Mouse (Mus musculus) monocyte, adult 2 months (primary cell): ENCODE data around the gene Utp15.

Experiments
- DNase-seq, 2 experiments: peaks; one replicate each; pipeline ENCODE4 v3.0.0; 2022; ENCODE audit warnings: low spot score in 2 of 2, low read depth in 1 of 2

Utp15 gene

DNA sequence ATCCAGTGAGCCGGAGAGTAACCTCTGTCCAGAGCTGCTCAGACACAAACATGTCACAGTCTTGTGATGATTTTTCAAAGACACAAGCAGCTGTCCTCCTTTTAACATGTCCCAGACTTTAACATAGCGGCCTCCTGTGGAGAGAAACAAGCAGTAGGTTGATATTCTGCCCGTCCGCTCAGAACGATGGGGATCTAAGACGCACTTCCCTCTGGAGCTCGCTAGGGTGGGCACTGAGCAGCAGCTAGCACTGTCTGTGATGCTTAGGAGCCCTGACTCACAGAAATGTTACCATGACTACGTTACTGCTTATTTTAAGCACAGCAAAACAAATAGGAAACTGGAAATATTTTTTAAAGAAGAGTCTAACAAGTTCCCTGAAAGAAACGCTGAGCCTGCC lies 7.9 kb downstream of the Utp15 start:
- DNase-seq: no peak

DNA sequence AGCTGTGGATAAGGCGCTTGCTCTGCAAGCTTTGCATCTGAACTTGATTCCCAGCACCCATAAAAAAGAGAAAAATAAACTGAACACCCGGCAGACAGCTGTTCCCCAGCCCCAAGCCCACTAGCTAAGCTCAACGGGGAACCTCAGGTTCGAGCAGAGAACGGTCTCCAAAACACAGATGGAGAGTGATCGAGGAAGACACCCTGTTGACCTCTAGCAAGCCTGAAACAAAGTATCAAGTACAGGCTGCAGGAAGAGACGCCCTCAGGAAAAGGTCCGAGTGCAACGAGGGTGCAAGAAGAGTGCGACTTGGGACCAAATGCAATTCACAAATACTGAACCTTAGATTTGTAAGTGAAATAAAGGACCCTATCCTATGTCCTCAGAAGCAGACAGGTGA lies 13.2 kb downstream of the Utp15 start:
- DNase-seq: no peak

DNA sequence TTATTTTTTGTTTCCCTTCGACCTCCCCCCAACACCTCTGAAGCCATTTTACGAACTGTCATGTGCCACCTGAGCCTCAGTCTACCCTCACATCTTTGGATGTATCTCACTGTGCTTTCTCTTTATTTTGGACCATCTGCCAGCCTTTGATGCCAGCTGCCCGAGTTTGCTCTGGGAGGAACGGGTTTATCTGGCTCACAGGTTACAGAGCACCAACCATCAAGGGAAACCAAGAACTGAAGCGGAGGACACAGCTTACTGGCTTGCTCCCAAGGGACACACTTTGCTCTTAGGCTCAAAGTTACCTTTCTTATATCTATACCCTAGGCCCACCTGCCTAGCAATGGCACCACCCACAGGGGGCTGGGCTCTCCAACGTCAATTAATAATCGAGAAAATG lies 17.5 kb downstream of the Utp15 start:
- no peak for DNase-seq

DNA sequence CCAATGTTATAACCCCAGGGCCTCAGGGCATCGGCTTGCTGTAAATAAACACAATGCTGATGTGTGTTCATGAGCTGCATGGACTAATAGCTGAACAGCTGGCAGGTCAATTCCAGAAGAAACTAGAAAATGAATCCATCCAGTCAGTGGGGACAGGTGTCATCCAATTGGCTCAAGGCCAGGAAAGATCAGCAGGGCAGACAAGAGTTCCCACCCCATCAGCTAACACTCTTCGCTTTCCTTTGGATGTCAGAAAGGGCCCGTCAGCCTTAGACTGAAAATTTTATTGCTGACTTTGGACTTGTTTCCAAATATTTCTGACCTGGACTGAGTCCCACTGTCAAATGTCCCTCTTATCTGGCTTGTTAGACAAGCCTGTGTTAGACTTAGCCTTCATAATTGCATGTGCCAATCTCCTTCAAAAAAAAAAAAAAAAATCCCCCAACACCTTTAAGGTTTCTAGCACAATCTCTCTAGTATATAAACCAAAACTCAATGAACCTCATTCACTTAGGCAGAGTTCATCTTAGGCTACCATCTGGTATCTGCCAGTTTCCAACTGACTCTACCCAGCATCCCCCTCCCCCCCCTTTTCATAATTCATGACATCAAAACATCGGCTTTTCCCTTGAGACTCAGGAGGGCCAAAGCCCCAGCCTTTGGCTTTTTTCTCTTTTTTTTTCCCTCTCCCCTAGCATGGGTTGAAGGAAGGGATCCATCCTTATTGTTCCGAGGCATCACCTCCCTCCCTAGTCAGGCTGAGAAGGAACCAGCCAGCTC lies 18.1 kb downstream of the Utp15 start:
- no peak for DNase-seq

DNA sequence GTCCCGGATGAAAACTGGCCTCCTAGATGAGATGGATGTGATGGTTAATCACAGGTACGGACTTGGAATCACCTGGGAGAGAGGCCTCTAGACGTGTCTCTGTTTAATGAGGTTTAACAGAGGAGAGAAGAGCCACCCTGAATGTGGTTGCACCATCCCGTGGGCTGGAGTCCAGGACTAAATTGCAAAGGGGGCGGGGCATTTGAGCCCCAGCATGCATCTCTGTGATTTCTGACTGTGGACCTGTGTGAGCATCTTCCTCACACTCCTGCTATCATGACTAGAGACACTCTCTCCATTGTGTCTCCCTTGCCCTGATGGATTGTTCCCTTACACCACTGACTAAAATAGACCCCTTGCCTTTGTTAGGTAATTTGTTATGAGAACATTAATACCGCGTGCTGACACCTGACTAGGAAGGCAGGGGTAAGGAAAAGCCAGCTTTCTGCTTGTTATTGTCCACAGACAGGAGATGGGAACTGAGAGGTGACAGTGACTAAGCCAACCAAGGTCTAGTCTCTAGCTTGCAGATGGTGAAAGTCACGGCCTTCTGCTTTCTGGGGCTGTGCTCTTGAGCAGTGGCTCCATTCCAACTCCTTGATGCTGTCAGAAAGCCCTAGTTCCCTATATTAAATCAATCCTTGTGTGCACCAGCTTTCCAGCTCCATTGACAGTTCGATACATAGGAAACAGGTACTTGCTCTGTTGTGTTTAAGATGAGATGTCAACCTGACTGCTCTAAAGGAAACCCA lies 21.1 kb downstream of the Utp15 start:
- no peak for DNase-seq

- DNase-seq: no peak
Observed at GRCm38 (mm10) chr13:98239978-98240641, 22.7 kb downstream of the Utp15 start.

- no peak for DNase-seq
Observed at GRCm38 (mm10) chr13:98235451-98235850, 27.4 kb downstream of the Utp15 start.

DNA sequence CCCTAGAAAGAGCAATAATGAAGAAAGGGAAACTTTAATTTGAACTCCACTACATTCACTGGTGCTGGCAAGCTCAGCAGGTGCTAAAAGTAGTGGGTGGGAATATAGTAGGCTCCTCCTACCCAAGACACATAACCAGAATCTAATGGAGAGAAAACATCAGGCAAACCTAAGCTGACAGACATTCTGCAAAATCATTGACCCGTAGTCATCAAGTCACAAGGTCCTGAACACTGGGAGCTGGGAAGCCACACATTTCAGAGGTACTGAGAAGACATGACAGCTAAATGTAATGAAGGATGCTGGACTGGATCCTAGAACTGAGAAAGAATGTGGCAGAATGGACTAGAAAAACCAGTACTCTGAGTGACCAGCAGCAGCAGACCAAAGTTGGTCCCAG lies 32.3 kb downstream of the Utp15 start:
- no peak for DNase-seq

GRCm38 (mm10) chr13:98226225-98226624 lies 36.6 kb downstream of the Utp15 start:
- DNase-seq: no peak

- DNase-seq: no peak
Observed at GRCm38 (mm10) chr13:98222848-98223247, 40.0 kb downstream of the Utp15 start.

- no peak for DNase-seq
Observed at GRCm38 (mm10) chr13:98210137-98210536, 52.7 kb downstream of the Utp15 start.

GRCm38 (mm10) chr13:98208842-98209241 lies 54.0 kb downstream of the Utp15 start:
- DNase-seq: no peak

DNA sequence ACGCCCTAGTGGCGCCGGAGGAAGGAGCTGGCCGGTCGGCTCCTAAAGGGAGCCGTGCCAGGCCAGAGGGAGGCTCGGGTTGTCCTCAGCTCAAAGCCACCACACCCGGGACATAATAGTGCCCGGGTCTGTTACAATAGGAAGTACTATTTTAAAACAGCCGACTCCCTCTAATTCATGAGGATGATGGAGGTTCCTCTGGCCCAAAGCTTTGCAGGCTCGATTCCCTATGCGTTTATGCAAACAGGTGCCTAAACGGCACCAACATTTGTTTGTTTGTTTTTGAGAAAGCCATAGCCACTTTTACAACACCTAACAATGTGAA lies 56.3 kb downstream of the Utp15 start:
- DNase-seq: no peak

DNA sequence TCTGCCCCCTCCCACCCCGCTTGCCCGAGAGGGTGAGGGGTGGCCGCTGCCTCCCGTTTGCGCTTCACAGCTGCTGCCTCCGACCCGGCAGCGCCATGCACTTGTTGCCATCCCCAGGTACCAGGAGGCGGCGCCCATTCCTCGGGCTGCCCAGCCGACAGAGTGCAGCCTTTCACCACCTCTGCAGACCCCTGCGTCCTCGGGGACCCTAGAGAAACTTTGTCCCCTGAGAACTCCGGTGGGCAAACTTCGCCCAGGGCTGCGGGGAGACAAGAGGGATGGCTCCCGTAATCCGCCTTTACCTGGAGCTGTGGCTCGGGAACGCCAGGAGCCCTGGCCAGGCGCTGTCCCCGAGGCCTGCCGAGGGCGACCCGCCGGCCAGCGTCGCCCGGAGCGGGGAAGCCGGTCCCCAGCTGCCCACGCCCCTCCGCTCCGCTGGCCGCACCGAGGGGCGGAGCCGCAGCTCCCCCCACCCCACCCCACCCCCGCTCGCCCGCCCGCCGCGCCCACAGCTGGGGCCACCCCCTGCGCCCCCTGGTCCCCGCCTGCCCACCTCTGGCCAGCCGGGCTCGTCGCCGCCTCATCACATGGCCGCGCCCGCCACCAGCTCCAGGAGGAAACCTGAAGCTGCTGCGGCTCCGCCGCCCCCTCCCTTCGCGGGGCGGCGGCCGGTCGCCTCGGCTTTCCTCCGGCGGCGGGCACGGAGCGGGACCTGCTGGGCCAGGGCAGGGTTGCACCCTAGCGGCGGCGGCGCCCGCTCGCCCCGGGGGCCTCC lies 56.9 kb downstream of the Utp15 start, which contains the start of gene Arhgef28:
Gene Arhgef28 (minus strand): TSS at position 669 of the 775 bp plus-strand sequence.
- DNase-seq: peak in 1 of 2 experiments; percentile 5

DNA sequence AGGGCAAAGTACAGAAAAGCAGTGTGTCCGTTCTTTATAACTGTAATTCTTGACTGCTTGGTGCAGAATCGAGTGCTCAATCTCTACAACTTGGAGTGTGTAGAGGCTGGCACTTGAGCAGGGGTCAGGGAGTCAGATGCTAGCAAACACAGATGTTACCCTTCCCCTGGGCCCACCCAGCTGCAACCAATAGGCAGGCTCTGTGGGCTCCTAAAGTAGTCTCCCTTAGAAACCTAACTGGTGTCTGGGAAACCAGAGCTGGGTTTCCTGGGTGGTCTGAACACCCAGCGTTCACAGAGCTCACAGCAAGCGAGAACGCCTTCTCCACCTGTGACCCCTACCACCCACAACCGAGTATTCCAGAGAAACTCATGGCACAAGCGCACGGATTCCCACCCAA lies 57.7 kb downstream of the Utp15 start:
- DNase-seq: no peak

DNA sequence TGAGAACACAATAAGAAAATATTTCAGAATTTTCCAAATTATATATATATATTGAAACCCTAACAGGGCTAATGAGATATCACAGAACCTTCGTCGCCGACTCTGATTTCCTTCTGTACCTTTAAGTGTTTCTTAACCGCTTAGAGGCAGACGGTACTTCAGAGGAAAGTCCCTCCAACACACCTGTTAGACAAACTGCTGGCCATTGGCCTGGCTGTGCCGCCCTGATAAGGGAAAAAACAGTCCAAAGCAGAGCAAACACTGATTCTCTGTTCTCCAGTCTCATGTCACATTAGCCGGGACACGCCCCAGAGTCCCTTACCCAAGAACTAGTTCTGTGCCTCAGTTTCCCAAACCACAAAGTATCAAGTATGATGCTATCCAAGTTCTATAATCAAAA lies 58.5 kb downstream of the Utp15 start:
- no peak for DNase-seq

DNA sequence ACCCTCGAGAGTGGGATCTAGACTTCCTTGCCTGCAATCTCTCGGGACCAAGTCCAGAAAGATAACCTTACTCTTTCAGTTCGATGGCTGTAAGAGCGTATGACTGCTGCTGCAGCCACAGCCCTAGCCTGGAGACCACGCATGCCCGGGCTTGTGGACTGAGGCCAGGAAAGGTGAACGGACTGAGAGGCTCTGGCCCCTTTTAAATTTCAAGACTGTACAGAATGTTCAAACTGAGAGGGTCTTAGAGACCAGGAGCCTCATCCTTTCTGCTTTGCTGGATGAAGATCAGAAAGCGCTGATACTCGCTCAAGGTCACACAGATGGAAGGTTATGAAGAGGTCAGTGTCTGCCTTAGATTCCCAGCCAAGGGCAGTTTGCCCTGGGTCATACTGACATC lies 61.4 kb downstream of the Utp15 start:
- no peak for DNase-seq
